Mouse (Mus musculus) midbrain, embryonic 12.5 days (tissue): ENCODE measurements around the gene Cenpa. TPM values are rescaled to one million over a fixed set of nuclear protein-coding genes. Genes with fewer than 3 reads are reported as not detected.
"Not testable (repeated sequence)": the region's sequence is repeated elsewhere in the genome, so short reads cannot be mapped to it uniquely, and the experiment has no call there.

Experiments
- ATAC-seq: fragments of 200-750 bp; cut with Nextera tagmentation; 2 replicates; pipeline ENCODE4 v1.8.0; 2017; ENCODE audit warnings: low read depth, moderate TSS enrichment, moderate library complexity; ENCODE audit not compliant: low FRiP score
- H3K27ac ChIP-seq: fragments of 300-500 bp; sonication (generic); replicated peaks from 2 replicates; pipeline ENCODE4 v1.5.1; 2016; ENCODE audit warnings: mild to moderate bottlenecking
- H3K27me3 ChIP-seq: fragments of 300-500 bp; sonication (generic); 2 replicates; pipeline ENCODE4 v1.6.1; 2016; ENCODE audit warnings: mild to moderate bottlenecking
- H3K36me3 ChIP-seq: fragments of 300-500 bp; sonication (generic); 2 replicates; pipeline ENCODE4 v1.6.1; 2016
- H3K4me1 ChIP-seq: fragments of 300-500 bp; sonication (generic); 2 replicates; pipeline ENCODE4 v1.6.1; 2016
- H3K4me2 ChIP-seq: fragments of 300-500 bp; sonication (generic); replicated peaks from 2 replicates; pipeline ENCODE4 v1.6.1; 2016; ENCODE audit warnings: mild to moderate bottlenecking, moderate library complexity
- H3K4me3 ChIP-seq: fragments of 300-500 bp; sonication (generic); 2 replicates; pipeline ENCODE4 v1.5.1; 2016; ENCODE audit warnings: mild to moderate bottlenecking
- H3K9ac ChIP-seq: fragments of 300-500 bp; sonication (generic); replicated peaks from 2 replicates; pipeline ENCODE4 v1.6.1; 2016; ENCODE audit warnings: mild to moderate bottlenecking, moderate library complexity
- H3K9me3 ChIP-seq: fragments of 300-500 bp; sonication (generic); 2 replicates; pipeline ENCODE4 v1.6.1; 2016; ENCODE audit warnings: mild to moderate bottlenecking
- WGBS: fragments of 180-500 bp; shearing (Covaris S2); methylation state at CpG from one replicate; pipeline ENCODE4 v1.1.7; 2016; 5-methylcytosine and 5-hydroxymethylcytosine counted together
- polyA plus RNA-seq: library from polyadenylated mRNA; unstranded; fragments of >200 nt; fragmentation: Nextera tagmentation; extraction: Ambion mirVana; gene quantifications from 2 replicates; pipeline ENCODE4 v1.2.1, GENCODE M21; 2016

Cenpa gene
- polyA plus RNA-seq, 1 experiment from 2014 or later, result 290 TPM

DNA sequence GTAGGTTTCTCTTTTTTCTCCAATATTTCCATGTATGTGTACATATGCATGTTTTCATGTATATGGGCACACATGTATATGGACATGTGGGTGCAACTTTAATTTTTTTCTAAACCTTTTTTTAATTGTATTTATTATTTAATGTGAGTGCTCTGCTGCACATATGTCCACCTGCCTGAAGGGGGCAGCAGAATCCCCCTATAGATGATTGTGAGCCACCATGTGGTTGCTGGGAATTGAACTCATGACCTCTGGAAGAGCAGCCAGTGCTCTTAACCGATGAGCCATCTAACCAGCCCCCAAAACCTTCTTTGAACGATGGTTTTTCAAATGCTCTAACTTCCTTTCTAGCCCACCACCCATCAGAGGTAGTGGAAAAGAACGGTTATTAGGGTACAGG lies 17.4 kb downstream of the Cenpa start:
- no peak overlapping the region for H3K9ac ChIP-seq
- H3K36me3 ChIP-seq, result no peaks in the 10 kb centered on the region
- no peaks in the 10 kb centered on the region for H3K9me3 ChIP-seq
- WGBS, result 85% methylated on average over 3 of the region's 3 CpGs
- H3K4me1 ChIP-seq, result no peaks in the 10 kb centered on the region
- no peak for ATAC-seq
- H3K4me2 ChIP-seq, result no peak overlapping the region
- H3K27me3 ChIP-seq, result no peaks in the 10 kb centered on the region
- H3K27ac ChIP-seq, result no peak overlapping the region
- H3K4me3 ChIP-seq, result no peak overlapping the region

DNA sequence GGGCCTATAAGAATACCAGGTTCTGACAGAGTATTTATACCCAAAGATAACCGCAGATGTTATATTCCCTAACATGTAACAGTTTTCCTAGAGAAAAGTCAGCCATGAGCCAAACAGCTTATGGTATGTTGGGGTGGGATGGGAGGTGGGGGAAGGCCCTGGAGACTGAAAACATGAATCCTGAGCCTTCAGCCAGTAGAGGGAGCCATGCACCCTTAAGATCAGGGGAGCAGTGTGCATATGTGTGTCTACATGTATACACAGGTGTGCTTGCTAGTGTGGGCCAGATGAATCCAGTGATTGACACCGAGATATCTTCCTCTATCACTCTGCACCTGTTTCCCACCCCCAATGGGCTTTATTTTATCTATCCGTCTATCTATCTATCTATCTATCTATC lies 20.2 kb downstream of the Cenpa start:
- no peaks in the 10 kb centered on the region for H3K9me3 ChIP-seq
- no peak overlapping the region for H3K4me2 ChIP-seq
- 65% methylated on average over 3 of the region's 3 CpGs for WGBS
- H3K27ac ChIP-seq, result no peak overlapping the region
- no peak for ATAC-seq
- H3K4me3 ChIP-seq, result no peak overlapping the region
- H3K4me1 ChIP-seq, result no peaks in the 10 kb centered on the region
- no peak overlapping the region for H3K9ac ChIP-seq
- no peaks in the 10 kb centered on the region for H3K27me3 ChIP-seq
- H3K36me3 ChIP-seq, result no peaks in the 10 kb centered on the region

GRCm38 (mm10) chr5:30700361-30701000 lies 33.9 kb downstream of the Cenpa start:
- peaks cover 5% of the 10 kb centered on the region; the same call in 1 of the 2 replicates for H3K27me3 ChIP-seq
- 0 out of 2 replicates have a peak, but pooled peaks cover 7% of the 10 kb centered on the region for H3K4me1 ChIP-seq
- no peak overlapping the region for H3K4me3 ChIP-seq
- WGBS, result 81% methylated on average over 8 of the region's 8 CpGs
- no peaks in the 10 kb centered on the region for H3K36me3 ChIP-seq
- no peak overlapping the region for H3K27ac ChIP-seq
- no peak overlapping the region for H3K4me2 ChIP-seq
- no peak for ATAC-seq
- no peak overlapping the region for H3K9ac ChIP-seq
- H3K9me3 ChIP-seq, result no peaks in the 10 kb centered on the region

- ATAC-seq, H3K4me3 ChIP-seq, H3K27me3 ChIP-seq, H3K9ac ChIP-seq, H3K9me3 ChIP-seq, H3K27ac ChIP-seq, H3K36me3 ChIP-seq, H3K4me2 ChIP-seq, H3K4me1 ChIP-seq: not testable (repeated sequence)
- 41% methylated on average over 4 of the region's 4 CpGs for WGBS
Observed at GRCm38 (mm10) chr5:30701373-30701772, 34.8 kb downstream of the Cenpa start.

- Histone ChIP-seq H3K4me1 (0 out of 2 replicates have a peak, but pooled peaks cover 7% of the 10 kb centered on the region), H3K27ac (no peak overlapping the region), H3K27me3 (peaks cover 5% of the 10 kb centered on the region; the same call in 1 of the 2 replicates), H3K9ac (no peak overlapping the region), H3K4me2 (no peak overlapping the region), H3K36me3 (no peaks in the 10 kb centered on the region), H3K4me3 (no peak overlapping the region), H3K9me3 (no peaks in the 10 kb centered on the region)
- WGBS, result 94% methylated on average over 3 of the region's 3 CpGs
- ATAC-seq, result no peak
Observed at GRCm38 (mm10) chr5:30701866-30702265, 35.3 kb downstream of the Cenpa start.

DNA sequence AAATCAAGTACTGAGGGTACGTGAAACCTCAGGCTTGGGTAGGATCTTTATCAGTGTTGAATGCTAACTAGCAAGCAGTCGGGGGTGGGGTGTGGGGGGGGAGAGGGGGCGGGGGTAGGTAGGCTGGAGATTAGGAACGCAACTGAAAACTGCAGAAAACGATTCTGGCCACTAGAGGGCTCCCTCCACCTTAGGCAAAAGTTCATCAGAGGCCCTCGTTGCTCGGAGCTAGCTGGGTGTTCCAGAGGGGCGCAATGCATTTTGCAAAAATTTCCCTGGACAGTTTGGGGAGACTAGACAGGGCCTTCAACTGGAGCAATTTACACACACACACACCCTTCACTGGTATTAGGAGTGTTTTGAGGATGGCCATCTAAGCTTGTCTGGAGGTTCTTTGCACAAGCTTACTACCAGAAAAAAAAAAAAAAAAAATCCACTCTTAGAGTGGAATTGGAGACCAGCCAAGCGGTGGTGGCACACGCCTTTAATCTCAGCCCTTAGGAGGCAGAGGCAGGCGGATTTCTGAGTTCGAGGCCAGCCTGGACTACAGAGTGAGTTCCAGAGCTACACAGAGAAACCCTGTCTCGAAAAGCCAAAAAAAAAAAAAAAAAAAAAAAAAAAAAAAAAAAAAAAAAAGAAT lies 43.3 kb downstream of the Cenpa start:
- peaks cover 12% of the 10 kb centered on the region for H3K27me3 ChIP-seq
- 11% methylated on average over 13 of the region's 13 CpGs for WGBS
- H3K4me3 ChIP-seq, result no peak overlapping the region
- no peaks in the 10 kb centered on the region for H3K36me3 ChIP-seq
- H3K4me2 ChIP-seq, result no peak overlapping the region
- no peaks in the 10 kb centered on the region for H3K9me3 ChIP-seq
- no peak overlapping the region for H3K9ac ChIP-seq
- H3K27ac ChIP-seq, result no peak overlapping the region
- no peak for ATAC-seq
- H3K4me1 ChIP-seq, result peaks cover 32% of the 10 kb centered on the region

GRCm38 (mm10) chr5:30710486-30710885 lies 43.9 kb downstream of the Cenpa start:
- H3K36me3 ChIP-seq, result 0 out of 2 replicates have a peak, but pooled peaks cover 4% of the 10 kb centered on the region
- peaks cover 12% of the 10 kb centered on the region for H3K27me3 ChIP-seq
- H3K9ac ChIP-seq, result no peak overlapping the region
- peak overlapping the region; percentile 92; the same call in 1 of the 2 replicates for H3K27ac ChIP-seq
- no peak for ATAC-seq
- 27% methylated on average over 8 of the region's 8 CpGs for WGBS
- H3K9me3 ChIP-seq, result no peaks in the 10 kb centered on the region
- H3K4me2 ChIP-seq, result peak overlapping the region; percentile 81
- H3K4me3 ChIP-seq, result peak overlapping the region; percentile 68
- peaks cover 38% of the 10 kb centered on the region for H3K4me1 ChIP-seq

DNA sequence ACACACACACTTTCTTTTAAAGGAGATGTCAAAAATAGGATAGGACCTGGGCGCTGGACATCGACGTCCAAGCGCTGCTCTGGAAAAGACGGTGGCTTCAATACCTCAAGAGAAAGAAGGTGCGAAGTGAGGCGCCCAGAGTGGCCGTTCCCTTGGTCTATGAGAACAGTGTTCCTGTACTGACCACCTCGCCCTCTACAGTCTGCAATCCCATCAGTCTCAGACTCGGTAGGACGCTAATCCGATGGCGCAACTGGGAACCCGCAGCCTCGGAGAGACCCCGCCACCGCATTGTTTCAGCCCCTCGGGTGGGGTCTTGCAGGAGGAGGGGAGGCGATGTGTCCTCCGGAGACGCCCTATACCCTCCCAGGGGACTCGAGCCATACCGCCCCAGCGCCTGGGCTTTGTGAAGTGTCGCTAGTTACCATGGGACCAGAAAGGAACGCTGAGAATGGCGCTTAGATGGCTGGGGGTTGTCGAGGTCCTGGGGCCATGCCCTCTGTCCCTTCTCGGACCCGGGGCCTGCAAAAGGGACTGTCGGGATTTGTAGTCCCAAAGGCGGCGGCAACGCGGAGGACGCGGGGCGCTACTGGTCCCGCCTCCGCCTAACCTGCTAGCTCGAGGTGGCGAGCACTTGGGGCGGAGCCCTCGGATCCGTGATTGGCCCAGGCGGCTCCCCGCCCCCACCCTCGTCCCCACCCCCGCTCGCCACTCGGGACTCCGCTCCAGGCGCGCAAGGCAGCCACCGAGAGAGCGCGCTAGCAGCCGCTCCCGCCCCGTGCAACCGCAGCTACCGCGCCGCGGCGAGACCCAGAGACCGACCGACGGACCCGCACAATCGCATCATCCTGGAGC lies 44.8 kb downstream of the Cenpa start, which contains the start of gene Dpysl5:
Gene Dpysl5, plus strand, starts transcription at position 418 of the 855 bp plus-strand sequence.
- Histone ChIP-seq H3K4me1 (peaks cover 44% of the 10 kb centered on the region), H3K4me3 (peak within 1 kb of the TSS; percentile 68), H3K9ac (peak within 1 kb of the TSS; percentile 89), H3K4me2 (peak within 1 kb of the TSS; percentile 81), H3K27me3 (peaks cover 12% of the 10 kb centered on the region), H3K9me3 (no peaks in the 10 kb centered on the region), H3K36me3 (peaks cover 12% of the 10 kb centered on the region), H3K27ac (peak within 1 kb of the TSS; percentile 92)
- ATAC-seq, result peak; percentile 90
- WGBS, result under 1% methylated on average over 69 of the region's 71 CpGs

DNA sequence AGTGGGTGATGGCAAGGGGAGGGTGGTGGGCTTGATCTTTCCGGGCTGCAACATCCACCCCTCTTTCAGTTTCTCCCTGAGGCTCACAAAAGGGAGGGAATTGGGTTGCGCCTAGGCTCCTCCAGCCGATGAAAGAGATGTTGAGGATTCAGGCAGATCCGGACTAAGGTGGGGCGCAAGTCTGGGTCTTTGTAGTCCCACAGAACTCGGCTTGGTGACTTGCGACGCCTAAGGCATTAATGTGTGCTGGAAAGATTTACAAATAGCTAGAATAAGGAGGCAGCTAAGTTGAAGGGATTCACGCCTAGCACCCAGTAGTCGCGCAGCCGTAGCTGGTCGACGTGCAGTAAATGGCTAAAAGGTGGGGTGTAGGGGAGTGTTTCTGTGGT lies 45.4 kb downstream of the Cenpa start:
- peak overlapping the region; percentile 92 for H3K27ac ChIP-seq
- H3K4me3 ChIP-seq, result peak overlapping the region; percentile 68
- H3K27me3 ChIP-seq, result peaks cover 11% of the 10 kb centered on the region
- peaks cover 14% of the 10 kb centered on the region for H3K36me3 ChIP-seq
- peak; percentile 13 for ATAC-seq
- WGBS, result 0% methylated on average over 14 of the region's 14 CpGs
- no peaks in the 10 kb centered on the region for H3K9me3 ChIP-seq
- peaks cover 46% of the 10 kb centered on the region for H3K4me1 ChIP-seq
- peak overlapping the region; percentile 81 for H3K4me2 ChIP-seq
- H3K9ac ChIP-seq, result peak overlapping the region; percentile 89

DNA sequence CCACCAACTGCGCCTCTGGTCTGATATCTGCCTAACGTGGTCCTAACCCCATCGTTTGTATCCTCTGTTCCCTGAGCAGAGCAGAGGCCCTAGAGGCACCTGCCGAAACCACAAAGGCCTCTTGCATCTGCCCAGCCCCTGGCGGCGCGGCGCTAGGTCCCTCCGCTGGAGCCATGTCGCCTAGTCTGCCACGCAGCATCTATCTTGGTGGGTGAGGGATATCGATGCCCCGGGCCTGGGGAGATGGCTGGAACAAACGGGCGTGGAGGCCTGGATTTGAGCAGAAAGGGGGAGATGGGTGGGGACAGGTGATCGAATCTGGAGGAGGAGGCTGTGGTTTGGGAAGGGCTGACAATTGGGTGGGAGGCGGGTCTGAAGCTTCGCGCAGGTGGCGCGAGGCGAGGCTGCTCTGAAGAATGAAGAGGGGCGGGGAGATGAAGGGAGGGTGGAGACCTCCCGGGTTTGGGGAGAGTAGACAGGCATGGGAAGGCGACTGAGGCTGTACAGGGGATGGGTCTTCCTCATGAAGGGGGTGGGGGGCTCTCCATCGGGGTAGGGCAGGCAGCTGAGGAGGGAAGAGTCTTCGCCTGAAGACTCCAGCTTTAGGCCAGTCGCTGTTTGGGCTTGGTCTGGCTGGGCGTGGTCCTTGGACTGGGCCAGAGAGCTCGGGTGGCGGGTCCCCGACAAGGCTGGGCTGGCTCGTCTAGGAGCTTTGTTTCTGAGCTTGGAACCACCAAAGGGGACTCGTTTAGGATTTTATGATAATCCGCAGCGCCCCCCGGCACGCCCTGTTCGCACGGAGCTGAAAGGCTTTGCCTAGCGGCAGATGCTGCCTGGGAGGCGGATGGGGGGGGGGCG lies 46.1 kb downstream of the Cenpa start:
- H3K9ac ChIP-seq, result peak overlapping the region; percentile 89
- H3K27me3 ChIP-seq, result peaks cover 9% of the 10 kb centered on the region
- H3K4me2 ChIP-seq, result peak overlapping the region; percentile 81
- no peaks in the 10 kb centered on the region for H3K9me3 ChIP-seq
- WGBS, result under 1% methylated on average over 39 of the region's 43 CpGs
- peak overlapping the region; percentile 92 for H3K27ac ChIP-seq
- H3K4me1 ChIP-seq, result peaks cover 47% of the 10 kb centered on the region
- peak; percentile 60 for ATAC-seq
- peaks cover 14% of the 10 kb centered on the region for H3K36me3 ChIP-seq
- peak overlapping the region; percentile 68 for H3K4me3 ChIP-seq

- Histone ChIP-seq H3K9me3 (no peaks in the 10 kb centered on the region), H3K4me2 (peak overlapping the region; percentile 81), H3K4me1 (peaks cover 48% of the 10 kb centered on the region), H3K9ac (peak overlapping the region; percentile 89), H3K27ac (peak overlapping the region; percentile 92), H3K4me3 (peak overlapping the region; percentile 68), H3K27me3 (peaks cover 9% of the 10 kb centered on the region), H3K36me3 (peaks cover 14% of the 10 kb centered on the region)
- WGBS, result 1% methylated on average over 20 of the region's 20 CpGs
- peak; percentile 21 for ATAC-seq
Observed at GRCm38 (mm10) chr5:30713299-30713675, 46.7 kb downstream of the Cenpa start.
